Comparison of ENCODE assay signal across 15 mouse cellular contexts in the genomic region with DNA sequence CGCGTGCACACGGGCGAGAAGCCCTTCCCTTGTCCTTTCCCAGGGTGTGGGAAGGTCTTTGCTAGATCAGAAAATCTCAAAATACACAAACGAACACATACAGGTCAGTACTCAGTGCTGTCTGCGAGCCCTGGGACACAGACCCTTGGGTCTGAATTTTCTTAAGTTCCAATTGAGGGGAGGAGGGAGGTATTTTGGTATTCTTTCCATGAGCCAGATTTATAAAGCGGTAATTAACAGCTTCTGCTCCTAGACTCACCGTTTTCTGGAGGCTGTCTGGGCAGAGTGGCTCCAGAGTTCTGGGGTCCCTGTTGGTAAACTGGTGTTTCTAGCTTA. TPM values are rescaled to one million over a fixed set of nuclear protein-coding genes. Genes with fewer than 3 reads are reported as not detected.
DNase-seq lines count a peak whose midpoint lies in the region; ATAC-seq and TF ChIP-seq lines count a peak whose summit lies in the region.
"Had no signal": no experiment of that assay in that cellular context is flagged by ENCODE, and none has a peak within 500 bp of the region (broad histone marks: within the 10 kb centered on the region; RNA-seq: fewer than 3 reads in every experiment).

No protein-coding gene starts in this region.

- no peak for DNase-seq in embryonic facial prominence, embryonic 10.5 days (ENCODE audit: low spot score)
- no peak for DNase-seq in forebrain, embryonic 11.5 days (ENCODE audit: low spot score)
- no peak for DNase-seq in hindbrain, embryonic 14.5 days (ENCODE audit: low spot score)
- no peak for DNase-seq in midbrain, postnatal 0 days (ENCODE audit: low spot score)
- DNase-seq in thymus, postnatal 0 days (ENCODE audit: low spot score): no peak
- DNase-seq in lung, adult 2 months: no peak
- no peak for DNase-seq in layer of hippocampus, adult 2 months (ENCODE audit: low spot score in 2 of 2)
- DNase-seq: gastrocnemius, postnatal 25 days; kidney, adult 11 months; kidney, postnatal 36 days had no signal

- peak overlapping the region; percentile 69 for H3K4me3 ChIP-seq in embryonic facial prominence, embryonic 10.5 days
- H3K4me3 ChIP-seq in forebrain, embryonic 11.5 days (ENCODE audit: low read depth, low read length): peak overlapping the region; percentile 51
- peak overlapping the region; percentile 41 for H3K4me3 ChIP-seq in hindbrain, embryonic 14.5 days (replicated peaks; ENCODE audit: low read length)
- peak overlapping the region; percentile 19 for H3K4me3 ChIP-seq in midbrain, postnatal 0 days (ENCODE audit: low read depth, low read length)
- H3K4me3 ChIP-seq in lung, adult 2 months (replicated peaks; ENCODE audit: extremely low read depth, low read depth, low read length): no peak overlapping the region
- no peak overlapping the region for H3K4me3 ChIP-seq in layer of hippocampus, adult 2 months

- H3K9me3 ChIP-seq in embryonic facial prominence, embryonic 10.5 days: no peaks in the 10 kb centered on the region
- no peaks in the 10 kb centered on the region for H3K9me3 ChIP-seq in forebrain, embryonic 11.5 days (ENCODE audit: control insufficient read depth, low read length)
- no peaks in the 10 kb centered on the region for H3K9me3 ChIP-seq in hindbrain, embryonic 14.5 days (ENCODE audit: control insufficient read depth, low read length)
- H3K9me3 ChIP-seq in midbrain, postnatal 0 days (ENCODE audit: low read length): no peaks in the 10 kb centered on the region

- peaks cover 100% of the 10 kb centered on the region for H3K27me3 ChIP-seq in embryonic facial prominence, embryonic 10.5 days (replicated peaks; ENCODE audit: low read depth, poor library complexity, severe bottlenecking)
- peaks cover 57% of the 10 kb centered on the region for H3K27me3 ChIP-seq in forebrain, embryonic 11.5 days (ENCODE audit: control insufficient read depth, insufficient read depth, low read length)
- H3K27me3 ChIP-seq in hindbrain, embryonic 14.5 days (ENCODE audit: control insufficient read depth, insufficient read depth, low read length): peaks cover 85% of the 10 kb centered on the region
- peaks cover 56% of the 10 kb centered on the region for H3K27me3 ChIP-seq in midbrain, postnatal 0 days (ENCODE audit: insufficient read depth, low read length)

- WGBS in embryonic facial prominence, embryonic 10.5 days: 2% methylated on average over 8 of the region's 8 CpGs
- WGBS in forebrain, embryonic 11.5 days: 3% methylated on average over 8 of the region's 8 CpGs
- WGBS in hindbrain, embryonic 14.5 days: 4% methylated on average over 8 of the region's 8 CpGs
- 8% methylated on average over 8 of the region's 8 CpGs for WGBS in midbrain, postnatal 0 days
- WGBS in lung, adult 2 months: 4% methylated on average over 8 of the region's 8 CpGs

- H3K36me3 ChIP-seq in embryonic facial prominence, embryonic 10.5 days (replicated peaks): no peaks in the 10 kb centered on the region
- H3K36me3 ChIP-seq in forebrain, embryonic 11.5 days (ENCODE audit: control insufficient read depth, insufficient read depth, low read length): no peaks in the 10 kb centered on the region
- no peaks in the 10 kb centered on the region for H3K36me3 ChIP-seq in hindbrain, embryonic 14.5 days (replicated peaks; ENCODE audit: control insufficient read depth, insufficient read depth)
- no peaks in the 10 kb centered on the region for H3K36me3 ChIP-seq in midbrain, postnatal 0 days (ENCODE audit: insufficient read depth, low read length)

- TF ChIP-seq POLR2A in lung, adult 2 months (IDR thresholded peaks at IDR 0.05; ENCODE audit: borderline replicate concordance, extremely low read depth, low read depth, low read length): no peak

- no peak for ATAC-seq in forebrain, embryonic 11.5 days (replicated peaks; ENCODE audit: low FRiP score)
- no peak for ATAC-seq in hindbrain, embryonic 14.5 days (ENCODE audit: low FRiP score)
- ATAC-seq in midbrain, postnatal 0 days (ENCODE audit: low FRiP score): no peak
- ATAC-seq: lung, postnatal 0 days had no signal

- TF ChIP-seq CTCF in midbrain, postnatal 0 days (IDR thresholded peaks at IDR 0.05): no peak
- no peak for TF ChIP-seq CTCF in lung, adult 2 months (IDR thresholded peaks at IDR 0.05; ENCODE audit: insufficient read depth, low read length)
- no peak for TF ChIP-seq CTCF in layer of hippocampus, adult 2 months (conservative IDR thresholded peaks at IDR 0.05)

- H3K27ac ChIP-seq in embryonic facial prominence, embryonic 10.5 days (replicated peaks): peak overlapping the region; percentile 62; the same call in 1 of the 2 replicates
- H3K27ac ChIP-seq in forebrain, embryonic 11.5 days (ENCODE audit: low read depth, low read length): peak overlapping the region; percentile 84
- H3K27ac ChIP-seq in hindbrain, embryonic 14.5 days: peak overlapping the region; percentile 93
- peak overlapping the region; percentile 69 for H3K27ac ChIP-seq in midbrain, postnatal 0 days (ENCODE audit: low read depth, low read length)
- H3K27ac ChIP-seq in layer of hippocampus, adult 2 months: no peak overlapping the region

- H3K4me2 ChIP-seq in forebrain, embryonic 11.5 days (ENCODE audit: low read depth, low read length, severe bottlenecking): peak overlapping the region; percentile 79
- H3K4me2 ChIP-seq in hindbrain, embryonic 14.5 days (replicated peaks): peak overlapping the region; percentile 76
- peak overlapping the region; percentile 40 for H3K4me2 ChIP-seq in midbrain, postnatal 0 days (ENCODE audit: low read depth, low read length, poor library complexity, severe bottlenecking)

- peaks cover 17% of the 10 kb centered on the region for H3K4me1 ChIP-seq in embryonic facial prominence, embryonic 10.5 days
- peaks cover 19% of the 10 kb centered on the region for H3K4me1 ChIP-seq in forebrain, embryonic 11.5 days (replicated peaks; ENCODE audit: control insufficient read depth, insufficient read depth, low read length)
- peaks cover 6% of the 10 kb centered on the region; the same call in 1 of the 2 replicates for H3K4me1 ChIP-seq in hindbrain, embryonic 14.5 days (replicated peaks; ENCODE audit: control insufficient read depth, insufficient read depth, low read length)
- no peaks in the 10 kb centered on the region for H3K4me1 ChIP-seq in midbrain, postnatal 0 days (ENCODE audit: insufficient read depth, low read length)
- no peaks in the 10 kb centered on the region for H3K4me1 ChIP-seq in lung, adult 2 months (ENCODE audit: control insufficient read depth, insufficient read depth, low read length)

- H3K9ac ChIP-seq in forebrain, embryonic 11.5 days (ENCODE audit: low read length): peak overlapping the region; percentile 90
- H3K9ac ChIP-seq in hindbrain, embryonic 14.5 days: peak overlapping the region; percentile 72
- peak overlapping the region; percentile 15; the same call in 1 of the 2 replicates for H3K9ac ChIP-seq in midbrain, postnatal 0 days (replicated peaks; ENCODE audit: low read length, poor library complexity, severe bottlenecking)

RNA-seq across cellular contexts. Expression of a gene that starts 13.7 kb away (rescaled TPM):
- polyA plus RNA-seq in embryonic facial prominence, embryonic 10.5 days (2016; fragmentation: Nextera tagmentation; extraction: Ambion mirVana): 1.5 and 1.7 TPM in 2 replicates
- polyA plus RNA-seq in forebrain, embryonic 11.5 days (2014; fragmentation: Nextera tagmentation; extraction: Ambion mirVana): 14.7 and 15.7 TPM in 2 replicates
- polyA plus RNA-seq in hindbrain, embryonic 14.5 days (2014; fragmentation: Nextera tagmentation; extraction: Ambion mirVana): 21.4 and 25.1 TPM in 2 replicates
- 91.8 and 146 TPM in 2 replicates for total RNA-seq in midbrain, postnatal 0 days (2014; rRNA removed)
- 4.1 and 8.2 TPM in 2 replicates for polyA plus RNA-seq in midbrain, postnatal 0 days (2015; fragmentation: Nextera tagmentation; extraction: Ambion mirVana)
- polyA plus RNA-seq in thymus, postnatal 0 days (2015; fragmentation: Nextera tagmentation; extraction: Ambion mirVana): not detected in 2 replicates
- polyA plus RNA-seq in lung, adult 2 months (2012; rRNA removed): 0.49 and 1.6 TPM in 2 replicates
- 10 to 100 TPM; 12.1 to 18.4 TPM for total RNA-seq in layer of hippocampus, adult 2 months (2021)
- total RNA-seq: liver, adult 2 months had no signal
- polyA plus RNA-seq: liver, adult 2 months; lung, postnatal 0 days; small intestine, adult 2 months; stomach, embryonic 16.5 days had no signal

RNA-seq across cellular contexts. Expression of a gene that starts 17.1 kb away (rescaled TPM):
- 4.0 and 5.5 TPM in 2 replicates for polyA plus RNA-seq in embryonic facial prominence, embryonic 10.5 days (2016; fragmentation: Nextera tagmentation; extraction: Ambion mirVana)
- 58.8 and 59.5 TPM in 2 replicates for polyA plus RNA-seq in forebrain, embryonic 11.5 days (2014; fragmentation: Nextera tagmentation; extraction: Ambion mirVana)
- 47.8 and 54.9 TPM in 2 replicates for polyA plus RNA-seq in hindbrain, embryonic 14.5 days (2014; fragmentation: Nextera tagmentation; extraction: Ambion mirVana)
- total RNA-seq in midbrain, postnatal 0 days (2014; rRNA removed): 54.7 and 73.4 TPM in 2 replicates
- 22.2 and 33.5 TPM in 2 replicates for polyA plus RNA-seq in midbrain, postnatal 0 days (2015; fragmentation: Nextera tagmentation; extraction: Ambion mirVana)
- polyA plus RNA-seq in thymus, postnatal 0 days (2015; fragmentation: Nextera tagmentation; extraction: Ambion mirVana): not detected in 2 replicates
- not detected in 2 replicates for polyA plus RNA-seq in lung, adult 2 months (2012; rRNA removed)
- 1 to 10 TPM; 2.8 to 3.3 TPM for total RNA-seq in layer of hippocampus, adult 2 months (2021)
- total RNA-seq: gastrocnemius, postnatal 25 days; liver, adult 2 months had no signal
- polyA plus RNA-seq: heart, embryonic 16.5 days; liver, adult 2 months; lung, postnatal 0 days; small intestine, adult 2 months; stomach, embryonic 16.5 days had no signal

Comparison
In these comparisons a context has a peak if more than half of its experiments do, and no peak if none do; other contexts are left out.
1. H3K4me3 ChIP-seq: peak in embryonic facial prominence, embryonic 10.5 days (single experiment), forebrain, embryonic 11.5 days (single experiment), hindbrain, embryonic 14.5 days (single experiment) and midbrain, postnatal 0 days (single experiment); none in lung, adult 2 months (single experiment) and layer of hippocampus, adult 2 months (single experiment).
2. H3K9ac ChIP-seq: peak in every context shown above with its lines; median percentile 90 in forebrain, embryonic 11.5 days; 72 in hindbrain, embryonic 14.5 days; 15 in midbrain, postnatal 0 days.
3. Peak in every context shown above with its lines, with median percentiles within 50 percentile points of each other: H3K4me2 ChIP-seq.